Mouse (Mus musculus) retina, postnatal 1 day (tissue): ENCODE results near the gene 2010300C02Rik.

Experiments
- DNase-seq: peaks from one replicate; pipeline ENCODE4 v3.0.0-alpha.2; 2012

2010300C02Rik gene

GRCm38 (mm10) chr1:37665539-37666323 is 54.2 kb downstream of the 2010300C02Rik start:
- no peak for DNase-seq

DNA sequence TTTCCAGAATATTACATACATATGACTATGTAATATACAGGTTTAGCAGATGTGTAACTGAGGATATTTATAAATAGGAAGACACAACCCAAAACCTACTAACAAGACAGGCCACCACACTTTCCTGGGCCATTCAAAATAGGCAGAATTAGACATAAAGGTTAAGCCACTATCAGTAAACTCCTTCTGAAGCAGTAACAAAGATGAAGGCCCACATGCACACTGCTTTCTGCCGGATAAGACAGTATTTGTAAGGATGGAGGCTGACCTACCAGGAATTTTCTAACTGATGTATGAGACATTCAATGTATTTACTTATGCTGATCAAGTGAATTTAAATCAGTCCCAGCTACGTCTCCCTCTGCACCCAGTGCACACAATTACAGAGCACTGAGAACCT is 55.4 kb downstream of the 2010300C02Rik start:
- no peak for DNase-seq

DNA sequence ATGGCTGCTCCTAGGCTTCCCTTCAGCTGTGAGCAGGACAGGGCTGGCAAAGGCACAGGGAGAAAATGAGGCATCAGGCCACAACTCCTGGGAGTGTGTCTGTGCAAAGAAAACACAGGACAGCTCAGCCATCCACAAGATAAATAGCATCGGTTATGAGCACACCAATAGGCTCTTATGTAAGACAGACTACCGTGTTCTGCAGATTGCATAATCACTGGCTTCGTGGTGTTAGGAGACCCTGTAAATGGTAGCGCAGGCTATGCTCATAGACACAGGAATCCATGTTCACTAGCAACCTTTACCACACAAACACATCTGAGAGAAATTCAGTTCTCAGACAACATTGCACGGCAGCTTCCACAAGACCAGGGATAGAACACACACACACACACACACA is 56.3 kb downstream of the 2010300C02Rik start:
- no peak for DNase-seq

- DNase-seq: no peak
Observed at GRCm38 (mm10) chr1:37656017-37656416, 63.9 kb downstream of the 2010300C02Rik start.

DNA sequence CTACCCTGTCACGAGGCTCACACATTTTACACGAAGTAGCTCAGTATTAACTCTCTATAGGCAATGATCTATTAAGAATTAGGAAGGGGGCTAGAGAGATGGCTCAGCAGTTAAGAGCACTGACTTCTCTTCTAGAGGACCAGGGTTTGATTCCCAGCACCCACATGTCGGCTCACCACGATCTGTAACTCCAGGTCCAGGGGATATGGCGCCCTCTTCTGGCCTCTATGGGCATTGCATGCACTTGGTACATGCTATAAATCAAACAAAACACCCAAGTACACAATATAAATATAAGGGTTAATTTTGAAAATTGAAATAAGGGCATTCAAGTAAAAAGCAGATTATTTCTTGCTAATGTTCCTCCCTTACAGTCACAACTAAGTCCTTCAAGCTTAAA is 65.9 kb downstream of the 2010300C02Rik start:
- DNase-seq: no peak

- DNase-seq: no peak
Observed at GRCm38 (mm10) chr1:37647066-37647465, 72.8 kb downstream of the 2010300C02Rik start.

DNA sequence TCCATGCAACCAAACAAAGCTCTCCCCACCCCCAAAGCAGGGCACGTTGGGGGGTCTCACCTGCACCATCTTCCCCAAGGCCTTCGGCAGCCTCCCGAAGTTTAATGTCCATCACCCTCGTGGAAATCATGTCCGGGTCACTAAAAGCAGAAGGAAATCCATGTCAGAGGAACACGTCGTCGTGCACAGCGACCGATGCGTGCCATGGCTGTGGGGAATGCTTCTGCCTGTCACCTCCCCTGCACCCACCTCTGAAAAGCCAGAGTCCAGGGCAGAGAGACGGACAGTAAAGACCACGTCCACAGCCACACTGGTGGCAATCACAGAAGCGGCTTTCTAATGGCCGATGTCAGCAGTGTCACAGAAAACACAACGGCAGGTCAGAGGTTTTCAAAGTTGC is 75.4 kb downstream of the 2010300C02Rik start:
- DNase-seq: no peak

GRCm38 (mm10) chr1:37643794-37644365 is 76.0 kb downstream of the 2010300C02Rik start:
- DNase-seq: no peak

DNA sequence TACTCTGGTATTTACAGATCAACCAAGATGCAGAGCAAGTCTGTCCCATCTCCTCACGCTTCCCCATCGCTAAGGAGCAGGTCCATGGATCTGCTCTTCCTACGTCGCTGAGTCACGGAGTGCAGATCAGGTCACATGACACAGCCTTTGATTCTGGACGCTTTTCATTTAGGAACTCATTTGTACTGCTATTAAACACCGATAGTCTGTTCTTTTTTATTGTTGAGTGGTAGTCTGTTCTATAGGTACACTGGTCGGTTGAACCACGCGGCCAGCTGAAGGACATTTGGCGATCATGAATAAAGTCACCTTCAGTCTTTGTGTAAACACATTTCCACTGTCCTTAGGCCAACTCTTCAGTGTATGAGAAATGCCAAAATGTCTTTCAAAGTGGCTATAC is 78.5 kb downstream of the 2010300C02Rik start:
- no peak for DNase-seq

GRCm38 (mm10) chr1:37639101-37639500 is 80.8 kb downstream of the 2010300C02Rik start:
- DNase-seq: peak; percentile 78

DNA sequence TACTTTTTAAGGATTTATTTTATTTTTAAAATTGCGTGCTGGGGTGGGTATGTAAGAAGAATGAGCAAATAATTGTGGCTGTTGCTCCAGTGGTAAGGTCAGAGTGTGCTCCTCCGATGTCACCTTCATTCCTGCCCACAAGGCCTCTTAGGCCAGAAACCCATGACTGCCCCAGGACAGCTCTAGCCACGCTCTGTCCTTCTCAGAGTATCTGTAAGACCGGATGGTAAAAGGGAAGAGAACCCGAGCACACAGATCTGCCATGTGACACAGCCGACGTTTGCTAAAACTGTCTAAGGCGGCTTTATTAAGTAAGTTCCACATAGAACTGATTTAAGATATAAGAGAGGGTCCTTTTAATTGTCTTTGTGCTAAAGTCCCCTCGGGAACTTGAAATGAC is 81.3 kb downstream of the 2010300C02Rik start:
- DNase-seq: no peak

GRCm38 (mm10) chr1:37637571-37637970 is 82.3 kb downstream of the 2010300C02Rik start:
- DNase-seq: no peak

DNA sequence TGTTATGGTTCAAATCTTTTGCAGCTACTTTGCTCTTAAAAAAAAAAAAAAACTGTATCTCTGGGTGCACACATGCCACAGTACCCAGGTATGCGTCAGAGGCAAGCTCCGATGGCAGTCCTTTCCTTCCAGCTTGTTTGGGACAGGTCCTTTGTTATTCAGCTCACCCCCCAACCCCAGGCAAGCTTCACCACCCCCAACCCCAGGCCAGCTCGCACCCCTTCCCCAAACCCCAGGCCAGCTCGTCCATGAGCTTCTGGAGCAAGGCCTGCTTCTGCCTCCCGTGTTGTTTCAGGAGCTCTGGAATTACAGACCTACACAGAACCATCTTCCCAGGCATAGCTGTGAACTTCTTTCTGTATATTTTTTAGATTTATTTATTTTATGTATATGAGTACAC is 83.1 kb downstream of the 2010300C02Rik start:
- DNase-seq: no peak

GRCm38 (mm10) chr1:37636169-37636568 is 83.7 kb downstream of the 2010300C02Rik start:
- DNase-seq: no peak

DNA sequence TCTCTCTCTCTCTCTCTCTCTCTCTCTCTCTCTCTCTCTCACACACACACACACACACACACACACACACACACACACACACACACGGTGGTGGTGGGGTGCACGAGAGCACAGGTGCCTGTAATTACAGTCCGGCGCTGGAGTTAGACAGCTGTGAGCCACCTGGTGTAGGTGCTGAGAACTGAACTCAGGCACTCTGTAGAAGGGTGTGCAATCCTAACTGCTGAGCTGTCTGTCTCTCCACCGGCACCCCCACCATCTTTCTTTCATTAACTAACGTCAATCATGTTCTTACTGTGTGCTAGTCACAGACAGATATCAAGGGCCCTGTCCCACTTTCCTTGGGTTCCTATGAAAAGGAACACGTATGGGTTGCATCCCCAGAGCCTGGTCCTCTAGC is 84.2 kb downstream of the 2010300C02Rik start:
- no peak for DNase-seq

- peak; percentile 50 for DNase-seq
Observed at GRCm38 (mm10) chr1:37634658-37635057, 85.2 kb downstream of the 2010300C02Rik start.

DNA sequence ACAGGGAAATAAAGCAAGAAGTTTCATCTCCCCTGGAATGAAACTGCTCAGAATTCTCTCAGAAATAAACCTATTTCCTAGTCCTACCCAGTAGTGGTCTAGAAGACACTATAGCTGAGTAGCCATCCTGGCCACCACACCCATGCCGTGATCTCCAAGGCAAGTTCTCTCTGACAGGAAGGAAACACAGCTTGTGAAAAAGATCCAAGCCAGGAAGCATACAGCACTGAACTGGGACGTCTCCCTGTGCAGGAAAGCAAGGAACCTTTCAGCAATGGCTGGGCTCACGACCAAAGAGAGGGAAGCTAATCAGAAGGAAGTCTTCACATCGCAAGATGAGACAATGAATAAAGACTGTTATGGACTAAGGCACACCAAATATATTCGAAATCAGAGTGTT is 86.4 kb downstream of the 2010300C02Rik start:
- no peak for DNase-seq

- DNase-seq: no peak
Observed at GRCm38 (mm10) chr1:37632425-37632824, 87.5 kb downstream of the 2010300C02Rik start.

GRCm38 (mm10) chr1:37631456-37631855 is 88.4 kb downstream of the 2010300C02Rik start:
- no peak for DNase-seq

DNA sequence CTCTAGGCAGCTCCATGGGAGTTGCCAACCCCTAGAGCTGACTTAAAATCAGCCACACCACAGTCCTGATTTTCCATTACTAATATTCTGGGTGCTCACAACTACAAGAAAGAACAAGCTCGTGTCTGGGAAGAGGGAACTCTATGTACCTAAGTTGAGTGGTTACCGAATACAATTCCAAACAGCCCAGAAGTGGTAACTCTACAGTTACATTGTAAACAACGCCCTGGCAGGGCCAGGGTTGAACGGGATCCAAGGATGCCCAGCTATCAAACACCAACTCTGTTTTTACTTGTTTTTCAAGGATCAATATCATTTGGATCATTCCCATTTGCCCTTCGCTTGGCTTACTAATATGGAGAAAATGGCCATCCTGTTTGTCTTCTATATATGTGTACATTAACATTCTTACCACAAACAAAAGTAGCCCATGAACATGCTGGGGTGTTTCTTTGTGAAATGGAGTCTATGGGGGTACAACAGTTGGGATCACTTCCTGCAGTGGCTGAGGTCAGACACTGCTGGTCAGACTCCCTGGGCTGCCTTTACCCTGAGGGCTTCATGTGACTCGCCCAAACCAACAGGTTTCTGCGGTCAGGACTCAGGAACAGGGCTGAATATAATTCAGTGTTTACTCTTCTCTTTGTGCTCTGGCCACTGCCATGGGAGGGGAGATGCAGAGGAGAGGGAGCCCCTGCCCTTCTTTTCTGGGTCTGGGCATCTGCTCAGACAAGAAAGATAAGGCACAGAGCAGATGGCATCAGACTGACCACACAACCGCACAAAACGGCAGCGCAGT is 89.3 kb downstream of the 2010300C02Rik start:
- DNase-seq: no peak

DNA sequence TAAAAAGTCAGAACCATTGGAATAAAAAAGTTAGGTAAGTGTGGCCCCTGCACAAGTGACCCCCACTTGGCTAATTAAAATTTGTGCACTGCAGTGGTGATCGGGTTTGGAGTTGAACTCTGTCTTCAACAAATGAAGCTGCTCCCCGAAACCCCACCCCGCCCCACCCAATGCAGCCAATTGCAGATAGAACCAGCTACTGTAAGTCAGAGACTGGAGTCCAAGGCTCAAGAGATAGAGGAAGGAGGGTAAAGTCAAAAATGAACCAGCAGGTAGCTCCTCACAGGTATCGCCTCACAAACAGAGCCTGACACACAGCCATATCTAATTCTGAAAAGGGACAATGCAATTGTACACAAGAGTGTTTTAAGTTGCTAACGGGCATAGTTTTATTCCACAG is 90.0 kb downstream of the 2010300C02Rik start:
- no peak for DNase-seq

DNA sequence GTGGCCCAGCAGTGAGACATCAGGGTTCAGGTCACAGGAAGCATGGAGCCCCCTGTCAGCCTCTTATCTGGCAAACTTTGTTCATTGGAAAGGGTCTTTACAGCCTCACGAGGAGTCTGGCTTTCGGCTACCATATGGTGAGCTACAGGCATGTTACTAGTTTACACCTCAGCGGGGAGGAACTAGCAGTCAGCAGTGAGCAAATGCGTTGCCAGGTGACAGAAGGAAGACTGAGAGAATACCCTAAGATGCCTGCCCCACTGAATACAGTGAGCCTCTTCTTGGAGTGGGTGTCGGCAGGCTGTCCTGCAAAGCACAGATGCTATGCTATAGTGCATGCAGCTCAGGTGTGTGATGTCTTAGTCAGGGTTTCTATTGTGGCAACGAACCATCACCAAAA is 91.1 kb downstream of the 2010300C02Rik start:
- no peak for DNase-seq

- peak; percentile 28 for DNase-seq
Observed at GRCm38 (mm10) chr1:37624185-37624584, 95.7 kb downstream of the 2010300C02Rik start.

- no peak for DNase-seq
Observed at GRCm38 (mm10) chr1:37622049-37622448, 97.8 kb downstream of the 2010300C02Rik start.
